Mouse (Mus musculus) forebrain, postnatal 0 days (tissue): ENCODE measurements around the gene Taf1c. TPM values are rescaled to one million over a fixed set of nuclear protein-coding genes. Genes with fewer than 3 reads are reported as not detected.

ENCODE experiments used
- ATAC-seq: fragments of 200-750 bp; cut with Nextera tagmentation; 2 replicates; pipeline ENCODE4 v1.8.0; 2017; ENCODE audit warnings: mild to moderate bottlenecking, moderate library complexity
- DNase-seq: peaks from one replicate; pipeline ENCODE4 v3.0.0-alpha.2; 2015
- H3K27ac ChIP-seq: fragments of 300-500 bp; sonication (generic); 2 replicates; pipeline ENCODE4 v1.5.1; 2014; ENCODE audit warnings: low read depth, mild to moderate bottlenecking, antibody characterized with exemption, low read length, moderate library complexity, mixed read lengths
- H3K27me3 ChIP-seq: fragments of 300-500 bp; sonication (generic); 2 replicates; pipeline ENCODE4 v1.6.1; 2014; ENCODE audit warnings: mild to moderate bottlenecking, low read length, mixed read lengths; ENCODE audit not compliant: insufficient read depth
- H3K36me3 ChIP-seq: fragments of 300-500 bp; sonication (generic); 2 replicates; pipeline ENCODE4 v1.6.1; 2014; ENCODE audit warnings: mild to moderate bottlenecking, moderate library complexity; ENCODE audit not compliant: insufficient read depth
- H3K4me1 ChIP-seq: fragments of 300-500 bp; sonication (generic); 2 replicates; pipeline ENCODE4 v1.6.1; 2014; ENCODE audit warnings: antibody characterized with exemption; ENCODE audit not compliant: insufficient read depth
- H3K4me2 ChIP-seq: fragments of 300-500 bp; sonication (generic); 2 replicates; pipeline ENCODE4 v1.6.1; 2014; ENCODE audit warnings: low read depth, mild to moderate bottlenecking, moderate library complexity
- H3K4me3 ChIP-seq: fragments of 300-500 bp; sonication (generic); 2 replicates; pipeline ENCODE4 v1.5.1; 2014; ENCODE audit warnings: low read depth, low read length, mixed read lengths
- H3K9ac ChIP-seq: fragments of 300-500 bp; sonication (generic); 2 replicates; pipeline ENCODE4 v1.6.1; 2014; ENCODE audit warnings: mild to moderate bottlenecking
- H3K9me3 ChIP-seq: fragments of 300-500 bp; sonication (generic); 2 replicates; pipeline ENCODE4 v1.6.1; 2016; ENCODE audit warnings: low read length
- CTCF ChIP-seq: sonication (generic); IDR thresholded peaks from 2 replicates; pipeline ENCODE4 v1.5.1; 2016; ENCODE audit warnings: antibody characterized with exemption, control low read depth, low read depth
- WGBS: fragments of 180-500 bp; shearing (Covaris S2); extraction: QIAGEN DNeasy Blood & Tissue Kit; methylation state at CpG from one replicate; pipeline ENCODE4 v1.1.7; 2014; 5-methylcytosine and 5-hydroxymethylcytosine counted together
- polyA plus RNA-seq: library from polyadenylated mRNA; unstranded; fragments of >200 nt; fragmentation: Nextera tagmentation; extraction: Ambion mirVana; gene quantifications from 2 replicates; pipeline ENCODE4 v1.2.1, GENCODE M21; 2015
- total RNA-seq: library from RNA; depleted of rRNA; stranded (reverse); fragments of >200 nt; gene quantifications from 2 replicates; pipeline ENCODE4 v1.2.3, GENCODE M21; 2014

The Taf1c gene
- total and polyA plus RNA-seq, 2 experiments from 2014 or later: 10.9 to 17.6 TPM

- Histone ChIP-seq H3K4me1 (no peaks in the 10 kb centered on the region), H3K9me3 (no peaks in the 10 kb centered on the region), H3K4me3 (no peak overlapping the region), H3K9ac (no peak overlapping the region), H3K36me3 (no peaks in the 10 kb centered on the region), H3K4me2 (no peak overlapping the region), H3K27ac (no peak overlapping the region), H3K27me3 (no peaks in the 10 kb centered on the region)
- no peak for DNase-seq
- WGBS: 89% methylated on average over 7 of the region's 7 CpGs
- TF ChIP-seq CTCF: no peak
- no peak for ATAC-seq
These were observed 19.9 kb upstream of the Taf1c start for GRCm38 (mm10) chr8:119624916-119625315.

- WGBS: 93% methylated on average over 1 of the region's 1 CpGs
- ATAC-seq (no peak), DNase-seq (no peak)
- Histone ChIP-seq H3K4me1 (no peaks in the 10 kb centered on the region), H3K4me3 (no peak overlapping the region), H3K9me3 (no peaks in the 10 kb centered on the region), H3K9ac (no peak overlapping the region), H3K27ac (no peak overlapping the region), H3K4me2 (no peak overlapping the region), H3K27me3 (no peaks in the 10 kb centered on the region), H3K36me3 (no peaks in the 10 kb centered on the region)
- TF ChIP-seq CTCF: no peak
These were observed 18.7 kb upstream of the Taf1c start for GRCm38 (mm10) chr8:119623744-119624143.

- Histone ChIP-seq H3K36me3 (no peaks in the 10 kb centered on the region), H3K4me1 (no peaks in the 10 kb centered on the region), H3K27me3 (no peaks in the 10 kb centered on the region), H3K4me2 (no peak overlapping the region), H3K9me3 (no peaks in the 10 kb centered on the region), H3K27ac (no peak overlapping the region), H3K4me3 (no peak overlapping the region), H3K9ac (no peak overlapping the region)
- DNase-seq (no peak), ATAC-seq (no peak)
- TF ChIP-seq CTCF: no peak
- whole genome bisulfite sequencing: 88% methylated on average over 8 of the region's 8 CpGs
These were observed 18.0 kb upstream of the Taf1c start for GRCm38 (mm10) chr8:119623061-119623460.

- TF ChIP-seq CTCF: no peak
- no peaks in the 10 kb centered on the region for H3K36me3 ChIP-seq
- H3K27ac ChIP-seq: no peak overlapping the region
- no peak overlapping the region for H3K4me3 ChIP-seq
- ATAC-seq (no peak), DNase-seq (no peak)
- no peaks in the 10 kb centered on the region for H3K4me1 ChIP-seq
- WGBS: 59% methylated on average over 4 of the region's 4 CpGs
- no peak overlapping the region for H3K4me2 ChIP-seq
- no peak overlapping the region for H3K9ac ChIP-seq
- no peaks in the 10 kb centered on the region for H3K9me3 ChIP-seq
- H3K27me3 ChIP-seq: no peaks in the 10 kb centered on the region
These were observed 17.5 kb upstream of the Taf1c start for GRCm38 (mm10) chr8:119622555-119622954.

GRCm38 (mm10) chr8:119620848-119621465 is 15.9 kb upstream of the Taf1c start:
- no peak overlapping the region for H3K4me3 ChIP-seq
- no peaks in the 10 kb centered on the region for H3K4me1 ChIP-seq
- DNase-seq: no peak
- H3K36me3 ChIP-seq: no peaks in the 10 kb centered on the region
- H3K4me2 ChIP-seq: no peak overlapping the region
- H3K9ac ChIP-seq: no peak overlapping the region
- no peaks in the 10 kb centered on the region for H3K9me3 ChIP-seq
- no peak overlapping the region for H3K27ac ChIP-seq
- H3K27me3 ChIP-seq: no peaks in the 10 kb centered on the region
- ATAC-seq: no peak
- no peak for TF ChIP-seq CTCF
- 85% methylated on average over 14 of the region's 14 CpGs for WGBS

DNA sequence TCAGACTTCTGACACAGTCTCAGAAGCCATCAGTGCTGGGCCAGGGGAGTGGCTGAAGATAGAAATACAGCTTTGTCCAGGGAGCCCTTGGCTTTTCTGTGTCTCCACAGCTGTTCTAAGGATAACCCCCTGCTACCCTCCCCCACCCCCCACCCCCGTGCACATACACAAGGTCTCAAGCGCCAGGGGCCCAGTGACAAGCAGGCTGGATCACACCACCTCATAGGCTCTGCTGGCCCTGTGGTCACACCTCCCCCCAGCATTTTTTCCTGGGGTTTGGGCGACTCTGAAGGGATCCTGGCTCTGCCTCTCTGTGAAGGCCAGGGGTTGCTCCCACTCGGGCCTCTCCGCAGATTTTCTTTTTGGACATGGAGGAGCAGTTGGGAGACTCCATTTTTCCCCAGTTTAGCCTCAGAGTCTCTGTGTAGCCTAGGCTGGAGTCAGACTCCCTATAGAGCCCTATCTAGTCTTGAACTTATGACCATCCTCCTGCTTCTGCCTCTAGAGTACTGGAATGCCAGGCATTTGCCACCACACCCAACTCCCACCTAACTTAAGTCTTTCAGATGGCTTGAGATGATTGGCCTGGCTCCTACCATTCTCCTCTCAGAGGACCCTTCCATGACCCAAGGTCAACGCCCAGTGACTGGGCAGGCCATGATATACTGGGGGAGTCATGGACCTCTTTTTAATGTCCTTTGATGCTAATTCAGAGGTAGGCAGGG is 15.3 kb upstream of the Taf1c start:
- H3K4me3 ChIP-seq: no peak overlapping the region
- no peaks in the 10 kb centered on the region for H3K27me3 ChIP-seq
- H3K36me3 ChIP-seq: no peaks in the 10 kb centered on the region
- DNase-seq: no peak
- no peaks in the 10 kb centered on the region for H3K4me1 ChIP-seq
- ATAC-seq: no peak
- no peak overlapping the region for H3K27ac ChIP-seq
- no peak for TF ChIP-seq CTCF
- no peak overlapping the region for H3K9ac ChIP-seq
- no peak overlapping the region for H3K4me2 ChIP-seq
- 75% methylated on average over 6 of the region's 6 CpGs for WGBS
- H3K9me3 ChIP-seq: no peaks in the 10 kb centered on the region

DNA sequence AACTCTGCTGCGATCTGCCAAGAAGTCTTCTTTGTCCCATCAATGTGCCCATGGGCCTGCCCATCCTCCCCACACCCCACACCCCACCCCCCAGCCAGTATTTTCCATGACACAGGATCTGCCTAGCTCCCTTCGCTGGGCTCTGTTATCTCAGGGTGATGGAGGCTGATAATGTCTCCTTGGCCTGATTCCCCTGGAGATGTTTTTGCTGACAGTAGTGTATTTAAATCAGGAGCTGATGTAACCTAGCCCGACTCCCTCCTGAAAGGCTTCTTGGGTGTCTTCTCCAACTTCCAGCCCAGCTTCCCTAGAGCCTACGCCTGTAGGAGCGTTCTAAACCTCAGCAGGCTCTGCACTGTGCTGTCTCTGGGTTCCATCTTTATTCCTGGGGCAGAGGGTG is 13.9 kb upstream of the Taf1c start:
- no peaks in the 10 kb centered on the region for H3K9me3 ChIP-seq
- no peaks in the 10 kb centered on the region for H3K27me3 ChIP-seq
- H3K27ac ChIP-seq: no peak overlapping the region
- no peaks in the 10 kb centered on the region for H3K36me3 ChIP-seq
- no peak overlapping the region for H3K9ac ChIP-seq
- no peak overlapping the region for H3K4me2 ChIP-seq
- DNase-seq (no peak), ATAC-seq (no peak)
- H3K4me3 ChIP-seq: no peak overlapping the region
- TF ChIP-seq CTCF: no peak
- no peaks in the 10 kb centered on the region for H3K4me1 ChIP-seq
- 65% methylated on average over 5 of the region's 5 CpGs for WGBS
